Mouse (Mus musculus): ENCODE results near the gene Kcnh1. TPM values are rescaled to one million over a fixed set of nuclear protein-coding genes. Genes with fewer than 3 reads are reported as not detected.

Kcnh1 gene
- polyA plus RNA-seq, 1 experiment = 0.27 TPM

DNA sequence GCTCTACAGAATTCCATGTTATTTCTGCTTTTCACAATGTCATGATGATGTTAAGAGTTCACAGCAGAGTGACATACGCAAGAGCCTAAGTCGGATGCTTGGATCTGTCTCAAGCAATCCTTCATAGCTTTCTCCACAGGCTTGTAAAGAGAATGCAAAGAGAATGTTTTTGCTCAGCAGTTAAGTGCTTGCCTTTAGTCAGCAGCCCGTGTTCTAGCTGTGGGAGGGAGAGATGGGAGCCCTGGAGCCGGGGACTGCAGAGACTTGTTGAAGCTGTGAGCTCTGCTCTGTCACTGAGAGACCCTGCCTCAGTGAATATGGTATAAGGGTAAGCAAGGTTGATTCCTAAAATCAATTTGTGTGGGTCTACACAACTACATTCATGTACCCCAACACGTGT, 78.3 kb downstream of the Kcnh1 start:
- H3K4me3 ChIP-seq (ENCODE audit: low read depth, low read length) = no peak overlapping the region
- no peaks in the 10 kb centered on the region for H3K4me1 ChIP-seq (ENCODE audit: control insufficient read depth, insufficient read depth, low read length)
- no peak overlapping the region for H3K9ac ChIP-seq (ENCODE audit: low read depth, poor library complexity, severe bottlenecking)
- no peaks in the 10 kb centered on the region for H3K9me3 ChIP-seq (replicated peaks; ENCODE audit: control insufficient read depth, insufficient read depth, low read length, poor library complexity, severe bottlenecking)
- no peak for TF ChIP-seq POLR2A (IDR thresholded peaks at IDR 0.05; ENCODE audit: insufficient read depth, low read length)
- TF ChIP-seq EP300 (IDR thresholded peaks at IDR 0.05; ENCODE audit: insufficient read depth, low read depth, low read length) = no peak
- TF ChIP-seq CTCF (IDR thresholded peaks at IDR 0.05; ENCODE audit: low read depth, low read length) = no peak
- no peak overlapping the region for H3K27ac ChIP-seq (ENCODE audit: insufficient read depth, low read length)
- no peaks in the 10 kb centered on the region for H3K36me3 ChIP-seq (ENCODE audit: control insufficient read depth, insufficient read depth, low read length, poor library complexity, severe bottlenecking)
- H3K27me3 ChIP-seq (ENCODE audit: control insufficient read depth, insufficient read depth, low read length, poor library complexity, severe bottlenecking) = no peaks in the 10 kb centered on the region

DNA sequence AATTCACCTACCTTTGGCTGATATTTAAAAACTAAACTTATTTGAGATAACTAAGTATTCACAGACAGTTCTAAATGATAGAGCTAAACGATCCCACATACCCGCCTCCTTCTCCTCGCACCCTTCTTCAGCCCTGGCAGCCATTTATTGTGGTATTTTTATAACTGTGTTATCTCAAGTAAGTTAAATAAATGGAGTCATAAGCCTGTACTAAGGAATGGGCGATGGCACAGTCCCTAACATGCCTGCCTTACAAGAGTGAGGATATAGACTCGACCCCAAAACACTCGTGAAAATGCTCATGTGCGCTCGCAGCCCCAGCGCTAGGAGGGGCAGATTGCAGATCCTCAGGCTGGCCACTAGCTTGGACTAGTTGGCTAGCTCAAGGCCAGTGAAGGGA, 79.3 kb downstream of the Kcnh1 start:
- no peaks in the 10 kb centered on the region for H3K27me3 ChIP-seq (ENCODE audit: control insufficient read depth, insufficient read depth, low read length, poor library complexity, severe bottlenecking)
- H3K27ac ChIP-seq (ENCODE audit: insufficient read depth, low read length) = no peak overlapping the region
- no peaks in the 10 kb centered on the region for H3K36me3 ChIP-seq (ENCODE audit: control insufficient read depth, insufficient read depth, low read length, poor library complexity, severe bottlenecking)
- no peak for TF ChIP-seq EP300 (IDR thresholded peaks at IDR 0.05; ENCODE audit: insufficient read depth, low read depth, low read length)
- TF ChIP-seq POLR2A (IDR thresholded peaks at IDR 0.05; ENCODE audit: insufficient read depth, low read length) = no peak
- TF ChIP-seq CTCF (IDR thresholded peaks at IDR 0.05; ENCODE audit: low read depth, low read length) = no peak
- no peak overlapping the region for H3K9ac ChIP-seq (ENCODE audit: low read depth, poor library complexity, severe bottlenecking)
- H3K4me3 ChIP-seq (ENCODE audit: low read depth, low read length) = no peak overlapping the region
- no peaks in the 10 kb centered on the region for H3K4me1 ChIP-seq (ENCODE audit: control insufficient read depth, insufficient read depth, low read length)
- no peaks in the 10 kb centered on the region for H3K9me3 ChIP-seq (replicated peaks; ENCODE audit: control insufficient read depth, insufficient read depth, low read length, poor library complexity, severe bottlenecking)

DNA sequence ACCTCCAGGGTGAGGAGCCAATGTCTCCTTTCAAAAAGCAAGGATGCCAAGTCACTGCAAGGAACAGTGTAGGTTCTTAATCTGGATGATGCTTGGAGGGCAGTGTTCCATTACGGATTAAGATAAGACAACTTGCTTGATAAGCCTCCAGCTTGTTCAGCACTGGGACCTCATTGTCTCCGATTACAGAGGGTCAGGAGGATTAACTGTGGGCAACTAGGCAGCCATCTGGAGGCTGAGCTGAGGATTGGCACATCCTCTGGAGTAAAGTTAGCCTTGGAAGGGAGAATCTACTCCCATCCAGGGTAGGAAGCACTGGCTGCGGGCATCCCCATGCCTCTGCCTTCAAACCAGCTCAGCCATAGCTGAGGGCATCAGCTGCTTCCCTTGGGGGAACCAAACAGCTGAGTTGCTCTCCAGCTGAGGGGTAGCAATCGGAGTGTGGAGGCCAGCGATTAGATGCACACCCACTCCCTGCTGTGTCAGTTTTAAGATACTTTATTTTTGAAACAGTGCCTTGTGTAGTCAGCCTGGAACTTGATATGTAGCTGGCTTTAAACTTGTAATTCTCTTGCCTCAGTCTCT, 87.3 kb downstream of the Kcnh1 start:
- Histone ChIP-seq H3K27ac (ENCODE audit: insufficient read depth, low read length) (no peak overlapping the region), H3K9ac (ENCODE audit: low read depth, poor library complexity, severe bottlenecking) (no peak overlapping the region), H3K27me3 (ENCODE audit: control insufficient read depth, insufficient read depth, low read length, poor library complexity, severe bottlenecking) (no peaks in the 10 kb centered on the region), H3K4me3 (ENCODE audit: low read depth, low read length) (no peak overlapping the region), H3K36me3 (ENCODE audit: control insufficient read depth, insufficient read depth, low read length, poor library complexity, severe bottlenecking) (no peaks in the 10 kb centered on the region), H3K4me1 (ENCODE audit: control insufficient read depth, insufficient read depth, low read length) (no peaks in the 10 kb centered on the region), H3K9me3 (replicated peaks; ENCODE audit: control insufficient read depth, insufficient read depth, low read length, poor library complexity, severe bottlenecking) (no peaks in the 10 kb centered on the region)
- TF ChIP-seq CTCF (IDR thresholded peaks at IDR 0.05; ENCODE audit: low read depth, low read length) (no peak), POLR2A (IDR thresholded peaks at IDR 0.05; ENCODE audit: insufficient read depth, low read length) (no peak), EP300 (IDR thresholded peaks at IDR 0.05; ENCODE audit: insufficient read depth, low read depth, low read length) (no peak)

DNA sequence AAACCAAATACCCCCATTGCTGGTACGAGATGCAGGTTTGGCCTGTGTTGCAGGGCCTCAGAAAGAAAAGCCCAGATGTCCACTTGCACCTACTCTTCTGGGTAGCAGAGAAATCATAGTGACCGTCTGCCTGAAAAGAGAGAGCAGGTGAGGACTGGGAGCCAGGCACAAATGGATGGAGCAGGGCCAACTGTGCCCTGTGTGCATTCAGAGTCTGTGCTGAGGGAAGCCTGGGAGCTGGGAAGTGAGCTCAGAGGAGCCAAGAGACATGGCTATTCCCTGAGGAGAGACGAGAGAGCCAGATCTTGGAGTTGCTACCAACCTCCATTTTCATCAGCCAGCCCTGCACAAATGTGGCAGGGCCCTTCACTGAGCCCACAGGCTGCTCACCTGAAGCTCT, 93.8 kb downstream of the Kcnh1 start:
- Histone ChIP-seq H3K4me1 (ENCODE audit: control insufficient read depth, insufficient read depth, low read length) (no peaks in the 10 kb centered on the region), H3K9me3 (replicated peaks; ENCODE audit: control insufficient read depth, insufficient read depth, low read length, poor library complexity, severe bottlenecking) (no peaks in the 10 kb centered on the region), H3K27me3 (ENCODE audit: control insufficient read depth, insufficient read depth, low read length, poor library complexity, severe bottlenecking) (no peaks in the 10 kb centered on the region), H3K9ac (ENCODE audit: low read depth, poor library complexity, severe bottlenecking) (no peak overlapping the region), H3K36me3 (ENCODE audit: control insufficient read depth, insufficient read depth, low read length, poor library complexity, severe bottlenecking) (no peaks in the 10 kb centered on the region), H3K4me3 (ENCODE audit: low read depth, low read length) (no peak overlapping the region), H3K27ac (ENCODE audit: insufficient read depth, low read length) (no peak overlapping the region)
- TF ChIP-seq POLR2A (IDR thresholded peaks at IDR 0.05; ENCODE audit: insufficient read depth, low read length) = no peak

DNA sequence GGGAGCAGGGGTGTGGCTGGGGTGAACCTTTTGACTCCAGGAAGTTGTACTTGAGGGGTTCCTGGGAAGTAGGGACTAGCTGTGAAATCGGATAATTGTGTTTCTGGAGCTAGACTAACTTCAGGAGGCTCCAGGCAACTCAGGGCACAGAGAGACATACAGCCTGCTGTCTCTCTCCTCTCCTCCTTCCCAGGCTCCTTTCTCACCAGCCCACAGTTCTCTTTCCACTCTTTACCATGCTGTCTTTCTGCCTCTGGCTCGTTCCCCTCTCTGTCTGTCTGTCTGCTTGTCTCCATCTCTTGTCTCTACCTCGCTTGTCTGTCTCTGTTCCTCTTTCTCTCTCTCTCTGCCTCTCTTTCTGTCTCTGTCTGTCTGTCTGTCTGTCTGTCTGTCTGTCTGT, 94.4 kb downstream of the Kcnh1 start:
- Histone ChIP-seq H3K27me3 (ENCODE audit: control insufficient read depth, insufficient read depth, low read length, poor library complexity, severe bottlenecking) (no peaks in the 10 kb centered on the region), H3K9me3 (replicated peaks; ENCODE audit: control insufficient read depth, insufficient read depth, low read length, poor library complexity, severe bottlenecking) (no peaks in the 10 kb centered on the region), H3K36me3 (ENCODE audit: control insufficient read depth, insufficient read depth, low read length, poor library complexity, severe bottlenecking) (no peaks in the 10 kb centered on the region), H3K4me1 (ENCODE audit: control insufficient read depth, insufficient read depth, low read length) (no peaks in the 10 kb centered on the region), H3K4me3 (ENCODE audit: low read depth, low read length) (no peak overlapping the region), H3K27ac (ENCODE audit: insufficient read depth, low read length) (no peak overlapping the region), H3K9ac (ENCODE audit: low read depth, poor library complexity, severe bottlenecking) (no peak overlapping the region)
- TF ChIP-seq CTCF (IDR thresholded peaks at IDR 0.05; ENCODE audit: low read depth, low read length) (no peak), POLR2A (IDR thresholded peaks at IDR 0.05; ENCODE audit: insufficient read depth, low read length) (no peak), EP300 (IDR thresholded peaks at IDR 0.05; ENCODE audit: insufficient read depth, low read depth, low read length) (no peak)

DNA sequence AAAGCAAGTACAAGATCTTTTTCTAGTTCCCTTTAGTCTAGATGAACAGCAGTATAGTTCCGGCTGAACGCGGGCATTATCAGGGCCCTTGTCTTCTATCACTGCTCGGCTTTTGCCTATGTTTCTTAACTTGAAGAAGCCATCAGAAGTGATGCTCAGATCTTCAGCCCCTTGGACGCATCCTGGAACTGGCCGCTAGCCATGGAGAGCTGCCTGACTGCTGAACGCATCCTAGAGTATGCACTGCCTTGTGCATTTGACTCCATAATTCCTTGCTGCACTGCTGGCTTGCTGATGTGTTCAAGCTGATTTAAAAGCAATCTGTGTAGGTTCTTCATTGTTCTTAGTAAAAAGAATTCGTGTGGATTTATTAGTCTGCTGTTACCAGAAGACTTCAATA, 97.9 kb downstream of the Kcnh1 start:
- H3K4me1 ChIP-seq (ENCODE audit: control insufficient read depth, insufficient read depth, low read length) = no peaks in the 10 kb centered on the region
- H3K9ac ChIP-seq (ENCODE audit: low read depth, poor library complexity, severe bottlenecking) = no peak overlapping the region
- no peaks in the 10 kb centered on the region for H3K27me3 ChIP-seq (ENCODE audit: control insufficient read depth, insufficient read depth, low read length, poor library complexity, severe bottlenecking)
- H3K27ac ChIP-seq (ENCODE audit: insufficient read depth, low read length) = no peak overlapping the region
- no peak overlapping the region for H3K4me3 ChIP-seq (ENCODE audit: low read depth, low read length)
- no peaks in the 10 kb centered on the region for H3K9me3 ChIP-seq (replicated peaks; ENCODE audit: control insufficient read depth, insufficient read depth, low read length, poor library complexity, severe bottlenecking)
- no peaks in the 10 kb centered on the region for H3K36me3 ChIP-seq (ENCODE audit: control insufficient read depth, insufficient read depth, low read length, poor library complexity, severe bottlenecking)
- TF ChIP-seq CTCF (IDR thresholded peaks at IDR 0.05; ENCODE audit: low read depth, low read length) (no peak), POLR2A (IDR thresholded peaks at IDR 0.05; ENCODE audit: insufficient read depth, low read length) (no peak), EP300 (IDR thresholded peaks at IDR 0.05; ENCODE audit: insufficient read depth, low read depth, low read length) (no peak)

Measured in ES-Bruce4 (cell line).